Mouse (Mus musculus) testis, postnatal 10 days (tissue): ENCODE results near the gene Sqstm1.
A peak's percentile ranks its signal among the peaks of the same experiment; 100 is the strongest.

Source experiments
- DNase-seq: peaks from one replicate; pipeline ENCODE4 v3.0.0; 2021; ENCODE audit warnings: low spot score

Sqstm1 gene

DNA sequence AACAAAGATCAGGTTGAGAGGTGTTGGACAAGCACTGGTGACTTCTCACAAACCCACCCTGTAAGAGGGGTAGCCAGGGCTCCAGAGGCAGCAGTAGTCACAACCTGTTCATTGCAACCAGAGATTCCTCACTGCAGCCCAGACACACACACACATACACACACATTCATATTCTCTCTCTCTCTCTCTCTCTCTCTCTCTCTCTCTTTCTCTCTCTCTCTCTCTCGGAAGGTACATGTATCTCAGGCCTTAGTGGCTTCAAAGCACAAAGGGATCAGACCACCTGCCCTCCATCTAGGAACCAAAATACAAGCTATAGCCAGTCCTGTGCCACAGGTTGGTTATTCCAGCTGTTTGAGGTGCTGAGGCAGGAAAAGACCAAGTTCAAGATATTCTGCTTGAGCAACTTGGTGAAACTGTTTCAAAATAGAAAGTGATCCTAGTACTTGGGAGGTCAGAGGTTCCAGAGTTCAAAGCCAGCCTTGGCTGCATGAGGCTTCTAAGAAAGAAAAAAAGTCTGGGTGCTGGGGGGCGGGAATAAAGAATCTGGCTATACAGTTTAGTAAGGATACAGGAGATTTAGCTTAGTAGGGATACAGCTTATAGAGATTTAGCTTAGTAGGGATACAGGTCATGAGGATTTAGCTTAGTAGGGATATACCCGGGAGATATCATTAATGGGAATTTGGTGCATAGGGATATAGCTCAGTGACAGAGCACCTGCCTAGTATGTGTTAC, 864 bp upstream of the Sqstm1 start:
- DNase-seq: no peak

GRCm38 (mm10) chr11:50210101-50210504, 524 bp downstream of the Sqstm1 start:
- DNase-seq: peak; percentile 94

GRCm38 (mm10) chr11:50208039-50208438, 2.6 kb downstream of the Sqstm1 start:
- no peak for DNase-seq

GRCm38 (mm10) chr11:50207344-50207743, 3.3 kb downstream of the Sqstm1 start:
- DNase-seq: no peak

GRCm38 (mm10) chr11:50206037-50206436, 4.6 kb downstream of the Sqstm1 start:
- no peak for DNase-seq

DNA sequence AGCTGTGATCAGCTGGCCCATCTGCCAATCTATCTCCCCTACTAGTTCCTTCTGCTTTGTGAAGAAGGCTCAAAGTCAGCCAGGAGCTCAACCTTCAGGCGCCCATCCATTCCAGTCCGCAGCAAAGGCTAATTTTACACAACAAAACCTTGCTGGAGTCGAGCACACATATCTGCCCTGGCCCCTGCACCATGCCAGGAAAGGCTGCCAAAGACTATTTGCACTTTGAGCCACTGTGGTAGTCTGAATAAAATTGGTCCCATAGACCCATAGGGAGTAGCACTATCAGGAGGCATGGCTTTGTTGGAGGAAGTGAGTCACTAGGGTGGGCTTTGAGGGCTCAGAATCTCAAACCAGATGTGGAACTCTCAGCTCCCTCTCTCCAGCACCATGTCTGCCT, 5.2 kb downstream of the Sqstm1 start:
- DNase-seq: no peak

GRCm38 (mm10) chr11:50203302-50203827, 7.3 kb downstream of the Sqstm1 start:
- DNase-seq: no peak

DNA sequence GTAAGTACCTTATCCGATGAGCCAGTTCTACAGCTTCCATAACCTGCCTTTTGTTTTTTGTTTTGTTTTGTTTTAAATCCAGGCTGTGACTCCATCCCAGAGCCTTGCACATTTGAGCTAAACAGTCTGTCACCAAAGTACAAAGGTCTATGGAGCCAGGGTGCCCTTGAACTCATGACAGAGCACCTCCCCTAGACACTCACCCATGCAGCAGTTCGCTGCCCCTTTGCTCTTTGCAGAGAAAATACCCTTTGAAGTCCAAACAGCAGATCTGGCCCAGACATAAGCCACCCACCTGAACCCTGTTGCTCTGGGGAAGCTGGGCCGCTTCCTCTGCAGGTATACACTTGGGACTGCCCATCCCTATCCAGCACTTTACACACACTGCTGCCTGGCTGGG, 9.0 kb downstream of the Sqstm1 start:
- no peak for DNase-seq

DNA sequence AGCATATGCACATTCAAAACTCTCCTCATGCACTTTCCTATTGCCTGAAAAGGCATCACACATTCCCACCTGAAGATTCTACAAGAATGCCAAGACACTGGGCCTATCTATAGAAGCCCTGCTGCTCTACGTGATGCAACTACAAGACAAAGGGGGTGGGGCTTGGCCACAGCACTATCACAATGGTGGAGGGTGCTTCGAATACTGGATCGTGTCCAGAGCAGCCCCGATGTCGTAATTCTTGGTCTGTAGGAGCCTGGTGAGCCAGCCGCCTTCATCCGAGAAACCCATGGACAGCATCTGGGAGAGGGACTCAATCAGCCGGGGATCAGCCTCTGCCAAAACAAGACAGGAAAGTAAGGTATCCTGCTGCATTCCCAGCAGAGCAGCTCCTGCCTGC, 10.0 kb downstream of the Sqstm1 start:
- DNase-seq: no peak

GRCm38 (mm10) chr11:50198916-50199315, 11.7 kb downstream of the Sqstm1 start:
- DNase-seq: no peak

GRCm38 (mm10) chr11:50198219-50198846, 12.3 kb downstream of the Sqstm1 start:
- no peak for DNase-seq

DNA sequence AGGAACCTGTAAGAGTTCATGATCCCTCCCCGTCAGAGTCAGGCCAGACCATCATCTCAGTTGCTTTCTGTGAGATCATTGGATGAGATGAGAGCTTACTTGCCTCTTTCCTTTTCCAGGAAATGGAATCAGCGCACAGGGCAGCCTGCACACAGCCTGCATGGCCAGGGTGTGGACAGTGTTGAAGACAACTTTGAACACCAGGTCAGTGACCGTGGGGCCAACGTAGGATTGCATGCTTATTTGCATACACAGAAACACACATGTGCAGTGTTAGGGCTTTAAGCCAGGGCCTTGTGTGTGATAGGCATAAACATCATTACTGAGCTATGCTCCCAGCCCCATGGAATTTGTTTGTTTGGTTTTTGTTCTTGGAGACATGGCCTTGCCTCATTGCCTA, 13.1 kb downstream of the Sqstm1 start:
- no peak for DNase-seq

DNA sequence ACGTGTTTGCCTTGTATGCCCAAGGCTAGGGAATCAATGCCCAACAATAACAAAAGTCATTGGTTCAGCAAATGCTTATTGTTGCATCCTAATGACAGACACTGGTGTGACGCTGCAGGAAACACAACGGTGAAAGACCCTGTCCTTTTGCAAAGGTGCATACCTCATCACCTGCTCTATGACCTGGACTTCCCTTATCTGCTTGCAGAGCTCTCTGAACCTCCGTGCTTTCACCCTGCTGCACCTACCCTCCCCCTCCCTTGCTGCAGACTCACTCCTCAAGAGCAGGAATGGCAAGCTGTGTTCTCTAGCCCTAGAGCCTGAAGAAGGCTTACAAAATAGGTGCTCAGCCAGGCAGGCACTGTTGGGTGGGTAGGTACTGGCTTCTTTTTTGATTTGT, 15.8 kb downstream of the Sqstm1 start:
- DNase-seq: no peak

- no peak for DNase-seq
These were observed 16.6 kb downstream of the Sqstm1 start for GRCm38 (mm10) chr11:50194070-50194469.

GRCm38 (mm10) chr11:50192278-50192677, 18.3 kb downstream of the Sqstm1 start:
- DNase-seq: no peak

DNA sequence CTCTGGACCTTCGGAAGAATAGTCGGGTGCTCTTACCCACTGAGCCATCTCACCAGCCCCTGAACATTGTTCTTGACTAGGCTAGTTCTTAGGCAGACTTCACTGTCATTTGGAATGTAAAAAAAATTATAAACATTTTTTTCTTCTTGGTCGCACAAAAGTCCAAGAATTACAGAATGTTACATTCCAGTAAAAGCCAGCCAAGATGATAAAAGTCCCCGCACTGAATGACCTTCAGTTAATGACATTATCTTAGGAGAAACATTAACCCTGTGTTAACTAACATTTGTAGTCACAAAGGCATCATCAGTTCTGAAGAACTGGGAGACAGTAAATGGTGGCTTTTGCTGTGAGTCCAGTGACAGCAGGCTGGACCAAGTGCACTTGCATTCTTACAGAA, 20.3 kb downstream of the Sqstm1 start:
- DNase-seq: no peak

- DNase-seq: no peak
These were observed 21.9 kb downstream of the Sqstm1 start for GRCm38 (mm10) chr11:50188682-50189081.

DNA sequence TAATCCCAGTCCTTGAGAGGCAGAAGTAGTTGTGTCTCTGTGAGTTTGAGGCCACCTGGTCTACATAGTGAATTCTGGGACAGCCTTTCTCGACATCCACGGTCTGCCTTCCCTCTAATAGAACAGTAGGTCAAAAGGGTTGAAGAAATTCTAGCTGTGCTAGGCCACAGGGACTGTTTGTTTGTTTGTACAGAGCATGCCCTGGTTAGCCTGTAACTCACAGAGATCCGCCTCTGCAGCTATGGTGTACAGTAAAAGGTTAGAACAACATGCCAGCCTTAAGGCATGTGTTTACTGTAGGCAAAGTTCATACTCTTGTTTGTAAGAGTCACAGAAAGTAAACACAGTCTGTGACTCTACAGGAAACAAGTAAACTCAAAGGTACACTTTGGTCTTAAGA, 25.8 kb downstream of the Sqstm1 start:
- no peak for DNase-seq

- DNase-seq: no peak
These were observed 27.9 kb downstream of the Sqstm1 start for GRCm38 (mm10) chr11:50182702-50183101.

DNA sequence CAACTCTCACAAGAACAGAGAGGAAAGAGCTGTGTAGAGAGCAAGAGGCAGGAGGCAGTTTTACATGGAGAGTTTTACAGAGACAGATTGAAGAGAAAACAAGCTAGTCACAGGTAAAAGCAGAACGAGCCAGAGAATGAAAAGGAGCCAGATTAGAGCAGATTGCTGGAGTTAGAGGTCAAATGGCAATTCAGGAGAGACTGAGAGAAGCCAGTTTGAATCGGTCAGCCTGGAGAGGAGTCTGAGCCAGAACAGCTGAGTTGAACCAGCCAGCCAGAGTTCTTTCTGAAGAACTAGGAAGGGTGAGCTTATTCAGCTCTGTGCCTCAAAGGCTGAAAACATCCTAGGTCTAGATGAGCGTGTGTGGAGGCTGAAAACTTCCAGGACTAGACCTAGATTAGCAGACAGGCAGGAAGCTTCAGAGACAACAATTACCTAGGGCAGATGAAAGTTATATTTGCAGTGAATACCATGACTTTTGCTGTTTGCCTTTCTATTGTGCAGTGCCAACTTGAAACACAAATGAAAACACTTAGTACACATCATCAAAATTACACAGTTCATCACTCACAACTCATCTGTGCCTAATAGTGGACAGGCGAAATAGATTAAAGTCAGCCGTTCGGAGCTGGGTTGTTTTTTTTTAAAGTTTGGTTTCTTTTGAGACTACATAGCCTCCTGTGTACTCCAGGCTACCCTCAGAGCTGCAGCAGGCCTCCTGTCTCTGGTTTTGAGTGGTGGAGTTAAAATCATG, 30.0 kb downstream of the Sqstm1 start:
- no peak for DNase-seq

GRCm38 (mm10) chr11:50178532-50179488, 31.8 kb downstream of the Sqstm1 start:
- DNase-seq: no peak

GRCm38 (mm10) chr11:50177111-50177510, 33.5 kb downstream of the Sqstm1 start:
- no peak for DNase-seq
